Mouse (Mus musculus) cerebellum, adult 2 months (tissue): ENCODE data around the gene Scfd2.

Experiments
- CTCF ChIP-seq: fragments of 200-500 bp; IDR thresholded peaks from 2 replicates; pipeline ENCODE4 v1.5.1; 2011; ENCODE audit warnings: low read depth, mild to moderate bottlenecking, control low read depth, low read length, moderate library complexity, borderline replicate concordance; ENCODE audit not compliant: insufficient read depth
- POLR2A ChIP-seq: fragments of 200-500 bp; IDR thresholded peaks from 2 replicates; pipeline ENCODE4 v1.6.1; 2011; ENCODE audit warnings: low read length, control low read depth, borderline replicate concordance; ENCODE audit not compliant: insufficient read depth

GRCm38 (mm10) chr5:74227352-74227751 lies 304.2 kb downstream of the Scfd2 start:
- TF ChIP-seq CTCF, result no peak
- TF ChIP-seq POLR2A, result no peak
